Mouse (Mus musculus): ENCODE data around the gene Plxna4. TPM values are rescaled to one million over a fixed set of nuclear protein-coding genes. Genes with fewer than 3 reads are reported as not detected.
A peak's percentile ranks its signal among the peaks of the same experiment; 100 is the strongest.

The Plxna4 gene
- polyA plus RNA-seq, 1 experiment from 2014 or later, result 3.6 TPM

DNA sequence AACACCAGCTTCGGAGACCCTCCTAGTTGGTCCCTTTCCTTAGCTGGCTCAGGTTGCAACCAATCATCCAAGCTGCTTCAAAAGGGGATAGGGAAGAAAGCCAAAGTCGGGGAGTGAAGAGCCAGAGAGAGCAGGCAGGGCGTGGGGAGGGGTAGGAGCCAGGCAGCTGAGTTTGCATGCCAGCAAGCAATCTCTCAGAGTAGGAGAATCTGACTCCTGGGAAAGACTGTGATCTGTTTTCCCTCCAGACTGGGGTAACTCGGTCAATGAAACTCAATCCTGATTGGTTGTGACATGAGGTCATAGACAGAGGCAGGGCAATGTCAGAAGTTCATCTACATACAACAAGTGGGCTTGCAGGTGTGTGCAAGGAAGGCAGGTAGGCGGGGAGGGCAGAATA, 260.8 kb downstream of the Plxna4 start:
- DNase-seq (ENCODE audit: low spot score, missing footprints) (no peak), ATAC-seq (ENCODE audit: low FRiP score) (no peak)
- H3K9ac ChIP-seq (ENCODE audit: low read length), result no peak overlapping the region

DNA sequence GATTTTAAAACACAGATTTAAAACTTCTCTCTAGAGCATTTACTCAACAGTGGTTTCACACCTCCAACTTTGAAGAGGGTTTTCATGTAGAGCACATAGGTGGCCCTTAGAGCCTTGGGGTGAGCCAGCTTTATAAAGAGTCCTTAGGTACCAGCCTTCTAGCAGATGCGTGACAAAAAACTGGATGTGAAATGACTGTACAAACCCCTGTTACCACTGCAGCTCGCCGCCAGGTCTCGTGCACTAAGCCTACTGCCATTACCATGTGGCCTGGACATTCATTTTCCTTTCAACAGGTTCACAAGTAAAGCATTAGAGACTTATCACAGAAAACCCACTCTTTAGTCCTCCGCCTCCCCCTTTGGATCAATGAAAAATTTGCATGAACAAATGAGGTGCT, 261.6 kb downstream of the Plxna4 start:
- H3K36me3 ChIP-seq (ENCODE audit: control insufficient read depth, insufficient read depth, low read length), result no peaks in the 10 kb centered on the region
- no peak overlapping the region for H3K27ac ChIP-seq (ENCODE audit: low read depth, low read length)
- peaks cover 8% of the 10 kb centered on the region for H3K4me1 ChIP-seq (ENCODE audit: control insufficient read depth, insufficient read depth, low read length)
- no peaks in the 10 kb centered on the region for H3K9me3 ChIP-seq (ENCODE audit: control insufficient read depth, low read length)
- no peak overlapping the region for H3K4me2 ChIP-seq
- DNase-seq (ENCODE audit: low spot score, missing footprints) (no peak), ATAC-seq (ENCODE audit: low FRiP score) (no peak)
- no peak overlapping the region for H3K4me3 ChIP-seq (ENCODE audit: low read depth, low read length)
- no peaks in the 10 kb centered on the region for H3K27me3 ChIP-seq (ENCODE audit: control insufficient read depth, insufficient read depth, low read length)
- WGBS, result 85% methylated on average over 5 of the region's 5 CpGs
- no peak overlapping the region for H3K9ac ChIP-seq (ENCODE audit: low read length)

More for the DNA sequence above, 260.8 kb downstream of the Plxna4 start:
- Histone ChIP-seq H3K27ac (ENCODE audit: low read depth, low read length) (no peak overlapping the region), H3K36me3 (ENCODE audit: control insufficient read depth, insufficient read depth, low read length) (no peaks in the 10 kb centered on the region), H3K4me3 (ENCODE audit: low read depth, low read length) (no peak overlapping the region), H3K4me2 (no peak overlapping the region), H3K9me3 (ENCODE audit: control insufficient read depth, low read length) (no peaks in the 10 kb centered on the region), H3K27me3 (ENCODE audit: control insufficient read depth, insufficient read depth, low read length) (no peaks in the 10 kb centered on the region), H3K4me1 (ENCODE audit: control insufficient read depth, insufficient read depth, low read length) (peaks cover 8% of the 10 kb centered on the region)
- WGBS, result 34% methylated on average over 5 of the region's 5 CpGs

DNA sequence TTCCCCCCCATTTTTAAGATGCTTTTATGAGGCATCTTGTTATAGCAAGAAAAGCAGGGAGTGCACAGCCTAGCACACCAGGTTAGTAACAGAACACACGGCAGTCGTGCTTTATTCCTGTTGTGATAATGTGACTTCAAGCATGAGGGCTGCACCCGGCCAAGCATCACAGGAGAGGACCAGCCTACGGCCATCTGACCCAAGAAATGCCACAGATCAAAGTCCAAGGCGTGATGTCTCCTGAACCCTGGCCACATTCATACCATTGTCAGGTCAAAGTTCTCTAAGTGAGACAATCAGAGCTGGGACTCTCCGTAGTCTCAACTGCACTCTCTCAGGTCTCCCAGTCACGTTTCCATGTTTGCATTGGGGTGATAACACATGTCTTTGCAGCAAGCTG, 262.1 kb downstream of the Plxna4 start:
- H3K27me3 ChIP-seq (ENCODE audit: control insufficient read depth, insufficient read depth, low read length), result no peaks in the 10 kb centered on the region
- no peak overlapping the region for H3K4me2 ChIP-seq
- ATAC-seq (ENCODE audit: low FRiP score), result no peak
- H3K4me1 ChIP-seq (ENCODE audit: control insufficient read depth, insufficient read depth, low read length), result peaks cover 8% of the 10 kb centered on the region
- H3K36me3 ChIP-seq (ENCODE audit: control insufficient read depth, insufficient read depth, low read length), result no peaks in the 10 kb centered on the region
- no peaks in the 10 kb centered on the region for H3K9me3 ChIP-seq (ENCODE audit: control insufficient read depth, low read length)
- H3K9ac ChIP-seq (ENCODE audit: low read length), result no peak overlapping the region
- no peak for DNase-seq (ENCODE audit: low spot score, missing footprints)
- WGBS, result 75% methylated on average over 7 of the region's 7 CpGs
- no peak overlapping the region for H3K27ac ChIP-seq (ENCODE audit: low read depth, low read length)
- no peak overlapping the region for H3K4me3 ChIP-seq (ENCODE audit: low read depth, low read length)

DNA sequence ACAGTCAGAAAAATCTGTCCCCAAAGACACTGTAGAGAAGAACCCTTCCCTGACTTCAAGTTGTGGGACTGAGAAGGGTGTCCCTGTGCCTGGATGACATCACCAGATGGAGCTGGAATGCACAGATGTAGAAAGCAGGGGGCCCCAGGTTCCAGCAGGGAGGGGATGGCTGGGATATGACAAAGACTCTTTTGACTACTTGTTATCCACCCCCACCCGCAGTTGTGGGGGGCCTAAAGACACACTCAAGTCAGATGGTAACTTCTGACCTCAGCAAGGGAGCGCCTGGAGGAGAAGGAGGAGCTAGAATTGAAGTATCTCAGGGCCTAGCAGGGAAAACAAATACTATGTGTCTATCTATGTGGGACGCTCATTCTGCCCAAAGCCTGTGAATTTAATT, 266.8 kb downstream of the Plxna4 start:
- H3K4me3 ChIP-seq (ENCODE audit: low read depth, low read length), result no peak overlapping the region
- WGBS, result 68% methylated on average over 3 of the region's 3 CpGs
- no peak overlapping the region for H3K9ac ChIP-seq (ENCODE audit: low read length)
- DNase-seq (ENCODE audit: low spot score, missing footprints), result no peak
- no peaks in the 10 kb centered on the region for H3K4me1 ChIP-seq (ENCODE audit: control insufficient read depth, insufficient read depth, low read length)
- no peaks in the 10 kb centered on the region for H3K27me3 ChIP-seq (ENCODE audit: control insufficient read depth, insufficient read depth, low read length)
- no peak for ATAC-seq (ENCODE audit: low FRiP score)
- H3K4me2 ChIP-seq, result no peak overlapping the region
- H3K9me3 ChIP-seq (ENCODE audit: control insufficient read depth, low read length), result no peaks in the 10 kb centered on the region
- no peak overlapping the region for H3K27ac ChIP-seq (ENCODE audit: low read depth, low read length)
- H3K36me3 ChIP-seq (ENCODE audit: control insufficient read depth, insufficient read depth, low read length), result no peaks in the 10 kb centered on the region

DNA sequence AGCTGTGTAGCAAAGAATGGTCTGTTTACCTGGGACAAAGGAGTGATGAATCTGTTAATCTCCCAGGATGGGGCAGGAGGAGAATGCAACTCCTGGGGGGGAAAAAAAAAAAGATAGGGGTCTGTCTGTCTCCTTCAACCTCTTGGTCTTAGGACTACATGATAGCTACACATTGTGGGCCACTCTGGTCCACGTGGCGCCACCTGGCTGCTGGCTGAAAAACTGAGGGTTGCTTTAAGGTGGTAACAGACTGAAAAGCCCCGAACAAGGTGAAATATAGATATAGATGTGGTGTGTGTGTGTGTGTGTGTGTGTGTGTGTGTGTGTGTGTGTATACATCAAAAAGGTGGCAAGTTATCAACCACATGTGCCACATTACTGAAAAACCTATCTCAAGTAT, 267.7 kb downstream of the Plxna4 start:
- H3K27ac ChIP-seq (ENCODE audit: low read depth, low read length), result no peak overlapping the region
- no peak overlapping the region for H3K4me3 ChIP-seq (ENCODE audit: low read depth, low read length)
- WGBS, result 34% methylated on average over 3 of the region's 3 CpGs
- ATAC-seq (ENCODE audit: low FRiP score) (no peak), DNase-seq (ENCODE audit: low spot score, missing footprints) (no peak)
- no peaks in the 10 kb centered on the region for H3K4me1 ChIP-seq (ENCODE audit: control insufficient read depth, insufficient read depth, low read length)
- H3K9me3 ChIP-seq (ENCODE audit: control insufficient read depth, low read length), result no peaks in the 10 kb centered on the region
- H3K9ac ChIP-seq (ENCODE audit: low read length), result no peak overlapping the region
- no peak overlapping the region for H3K4me2 ChIP-seq
- H3K36me3 ChIP-seq (ENCODE audit: control insufficient read depth, insufficient read depth, low read length), result no peaks in the 10 kb centered on the region
- no peaks in the 10 kb centered on the region for H3K27me3 ChIP-seq (ENCODE audit: control insufficient read depth, insufficient read depth, low read length)

DNA sequence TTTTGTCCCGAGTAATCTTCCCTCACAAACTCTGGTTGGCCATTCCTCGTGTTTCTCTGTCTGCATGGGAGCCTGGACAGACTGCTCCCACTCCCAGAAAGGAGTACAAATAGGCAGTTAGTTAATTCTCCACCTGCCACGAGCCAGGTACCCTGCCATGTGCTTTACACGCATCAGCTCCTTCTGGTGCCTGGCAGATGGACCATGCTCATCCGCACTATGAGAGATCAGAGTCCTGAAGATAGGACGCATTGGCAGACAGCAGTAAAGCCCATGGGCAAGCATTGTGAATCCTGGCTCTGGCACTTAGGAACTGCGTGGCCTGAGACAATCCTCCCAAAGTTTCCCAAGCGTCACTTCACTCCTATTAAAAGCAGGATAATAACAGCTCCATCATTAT, 270.5 kb downstream of the Plxna4 start:
- ATAC-seq (ENCODE audit: low FRiP score) (no peak), DNase-seq (ENCODE audit: low spot score, missing footprints) (no peak)
- no peak overlapping the region for H3K4me3 ChIP-seq (ENCODE audit: low read depth, low read length)
- H3K36me3 ChIP-seq (ENCODE audit: control insufficient read depth, insufficient read depth, low read length), result no peaks in the 10 kb centered on the region
- no peak overlapping the region for H3K9ac ChIP-seq (ENCODE audit: low read length)
- no peaks in the 10 kb centered on the region for H3K9me3 ChIP-seq (ENCODE audit: control insufficient read depth, low read length)
- H3K27me3 ChIP-seq (ENCODE audit: control insufficient read depth, insufficient read depth, low read length), result no peaks in the 10 kb centered on the region
- H3K4me2 ChIP-seq, result no peak overlapping the region
- H3K27ac ChIP-seq (ENCODE audit: low read depth, low read length), result no peak overlapping the region
- no peaks in the 10 kb centered on the region for H3K4me1 ChIP-seq (ENCODE audit: control insufficient read depth, insufficient read depth, low read length)
- WGBS, result 82% methylated on average over 8 of the region's 8 CpGs

DNA sequence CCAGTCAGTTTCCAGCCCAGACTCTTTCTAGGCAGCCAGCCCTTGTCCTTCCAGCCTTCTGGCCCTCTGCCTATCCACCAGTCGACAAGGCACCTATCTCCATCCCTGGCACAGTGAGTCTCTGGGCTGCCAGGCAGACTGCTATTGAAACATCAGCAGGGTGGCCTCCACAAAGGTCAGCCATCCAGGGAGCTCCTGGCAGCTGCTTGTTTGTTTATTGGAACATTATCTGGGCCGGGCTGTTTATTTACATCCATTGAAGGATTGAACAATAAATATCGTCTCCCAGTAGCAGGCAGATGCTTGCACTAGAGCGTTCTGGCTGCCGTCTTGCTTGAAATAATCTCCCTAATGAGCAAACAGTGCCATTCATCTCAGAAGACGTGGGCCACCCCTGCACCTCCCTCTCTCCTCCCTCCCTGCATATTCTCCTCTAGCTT, 273.0 kb downstream of the Plxna4 start:
- DNase-seq (ENCODE audit: low spot score, missing footprints), result no peak
- Histone ChIP-seq H3K9ac (ENCODE audit: low read length) (no peak overlapping the region), H3K4me3 (ENCODE audit: low read depth, low read length) (no peak overlapping the region), H3K4me1 (ENCODE audit: control insufficient read depth, insufficient read depth, low read length) (no peaks in the 10 kb centered on the region), H3K36me3 (ENCODE audit: control insufficient read depth, insufficient read depth, low read length) (no peaks in the 10 kb centered on the region), H3K27me3 (ENCODE audit: control insufficient read depth, insufficient read depth, low read length) (no peaks in the 10 kb centered on the region), H3K4me2 (no peak overlapping the region), H3K9me3 (ENCODE audit: control insufficient read depth, low read length) (no peaks in the 10 kb centered on the region), H3K27ac (ENCODE audit: low read depth, low read length) (no peak overlapping the region)
- ATAC-seq (ENCODE audit: low FRiP score), result no peak
- 69% methylated on average over 6 of the region's 6 CpGs for WGBS

DNA sequence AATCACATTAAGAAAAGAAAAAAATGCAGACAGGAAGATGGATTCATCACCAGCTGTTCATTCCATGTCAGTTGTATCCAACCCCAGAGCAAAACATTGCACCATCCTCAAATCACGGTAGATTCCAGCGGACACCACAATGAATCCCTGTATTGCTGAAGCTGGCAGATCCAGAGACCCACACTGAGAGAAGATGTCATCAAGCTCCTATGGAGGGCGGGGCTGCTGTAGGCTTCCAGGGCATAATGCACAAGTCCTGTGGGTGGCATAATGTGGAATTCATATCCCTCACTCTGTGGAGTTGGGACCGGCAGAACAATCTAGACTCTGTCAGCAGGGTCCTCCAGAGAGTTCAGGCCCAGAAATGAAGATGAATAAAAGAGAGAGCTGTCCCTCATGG, 278.8 kb downstream of the Plxna4 start:
- 91% methylated on average over 4 of the region's 4 CpGs for WGBS
- ATAC-seq (ENCODE audit: low FRiP score), result no peak
- no peaks in the 10 kb centered on the region for H3K4me1 ChIP-seq (ENCODE audit: control insufficient read depth, insufficient read depth, low read length)
- no peak overlapping the region for H3K27ac ChIP-seq (ENCODE audit: low read depth, low read length)
- no peaks in the 10 kb centered on the region for H3K36me3 ChIP-seq (ENCODE audit: control insufficient read depth, insufficient read depth, low read length)
- no peaks in the 10 kb centered on the region for H3K9me3 ChIP-seq (ENCODE audit: control insufficient read depth, low read length)
- H3K4me3 ChIP-seq (ENCODE audit: low read depth, low read length), result no peak overlapping the region
- H3K4me2 ChIP-seq, result no peak overlapping the region
- no peaks in the 10 kb centered on the region for H3K27me3 ChIP-seq (ENCODE audit: control insufficient read depth, insufficient read depth, low read length)
- no peak overlapping the region for H3K9ac ChIP-seq (ENCODE audit: low read length)
- no peak for DNase-seq (ENCODE audit: low spot score, missing footprints)

DNA sequence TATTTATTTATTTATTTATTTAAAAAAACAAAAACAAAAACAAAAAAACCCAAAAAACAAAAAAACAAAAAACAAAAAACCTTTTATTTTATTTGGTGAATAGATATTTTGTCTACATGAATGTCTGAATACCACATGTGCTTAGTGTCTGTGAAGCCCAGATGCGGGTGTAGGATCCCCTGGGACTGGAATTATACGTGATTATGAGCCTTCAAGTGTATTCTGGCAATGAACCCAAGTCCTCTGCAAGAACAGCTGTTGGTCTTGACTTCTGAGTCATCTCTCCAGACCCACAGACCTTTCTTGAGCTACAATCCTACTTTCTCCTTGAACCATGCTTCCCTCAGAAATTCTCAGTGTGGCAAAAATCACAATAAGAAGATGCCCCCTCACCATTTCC, 287.4 kb downstream of the Plxna4 start:
- no peak overlapping the region for H3K4me2 ChIP-seq
- no peaks in the 10 kb centered on the region for H3K4me1 ChIP-seq (ENCODE audit: control insufficient read depth, insufficient read depth, low read length)
- no peak overlapping the region for H3K9ac ChIP-seq (ENCODE audit: low read length)
- ATAC-seq (ENCODE audit: low FRiP score) (no peak), DNase-seq (ENCODE audit: low spot score, missing footprints) (peak; percentile 39)
- 90% methylated on average over 2 of the region's 2 CpGs for WGBS
- no peaks in the 10 kb centered on the region for H3K36me3 ChIP-seq (ENCODE audit: control insufficient read depth, insufficient read depth, low read length)
- no peaks in the 10 kb centered on the region for H3K27me3 ChIP-seq (ENCODE audit: control insufficient read depth, insufficient read depth, low read length)
- H3K27ac ChIP-seq (ENCODE audit: low read depth, low read length), result no peak overlapping the region
- no peak overlapping the region for H3K4me3 ChIP-seq (ENCODE audit: low read depth, low read length)
- no peaks in the 10 kb centered on the region for H3K9me3 ChIP-seq (ENCODE audit: control insufficient read depth, low read length)

DNA sequence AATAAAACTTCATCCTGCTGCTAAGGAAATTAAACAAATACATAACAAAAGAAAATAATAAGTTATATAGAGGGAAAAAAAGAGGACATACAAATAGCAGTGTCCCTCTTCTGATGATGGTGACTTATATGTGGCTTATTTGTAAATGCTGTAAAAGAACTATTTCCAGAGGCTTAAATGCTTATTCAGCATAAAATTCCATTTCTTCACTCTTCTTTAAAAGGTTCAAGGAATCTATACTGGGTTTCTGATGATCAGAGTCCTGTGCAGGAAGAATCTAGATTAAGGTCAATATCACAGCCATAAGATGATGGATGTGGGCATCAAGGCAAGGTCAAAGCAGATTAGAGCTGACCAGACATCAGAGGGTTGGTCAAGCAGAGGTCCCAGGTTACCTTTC, 306.5 kb downstream of the Plxna4 start:
- H3K9me3 ChIP-seq (ENCODE audit: control insufficient read depth, low read length), result no peaks in the 10 kb centered on the region
- H3K27ac ChIP-seq (ENCODE audit: low read depth, low read length), result no peak overlapping the region
- no peaks in the 10 kb centered on the region for H3K27me3 ChIP-seq (ENCODE audit: control insufficient read depth, insufficient read depth, low read length)
- ATAC-seq (ENCODE audit: low FRiP score) (no peak), DNase-seq (ENCODE audit: low spot score, missing footprints) (no peak)
- H3K9ac ChIP-seq (ENCODE audit: low read length), result no peak overlapping the region
- H3K4me2 ChIP-seq, result no peak overlapping the region
- no peaks in the 10 kb centered on the region for H3K36me3 ChIP-seq (ENCODE audit: control insufficient read depth, insufficient read depth, low read length)
- H3K4me3 ChIP-seq (ENCODE audit: low read depth, low read length), result no peak overlapping the region
- H3K4me1 ChIP-seq (ENCODE audit: control insufficient read depth, insufficient read depth, low read length), result no peaks in the 10 kb centered on the region

Measured in midbrain, embryonic 11.5 days (tissue).